Mouse (Mus musculus) ES-E14 (cell line): ENCODE measurements around the gene Pik3r6.
A peak's percentile ranks its signal among the peaks of the same experiment; 100 is the strongest.

ENCODE experiments used
- HCFC1 ChIP-seq: IDR thresholded peaks from 2 replicates; pipeline ENCODE4 v1.6.1; 2012; ENCODE audit warnings: low read length, inconsistent platforms, borderline replicate concordance; ENCODE audit not compliant: insufficient read depth
- ZC3H11A ChIP-seq: IDR thresholded peaks from 2 replicates; pipeline ENCODE4 v1.6.1; 2012; ENCODE audit warnings: low read depth, mild to moderate bottlenecking, inconsistent platforms, low read length, borderline replicate concordance

DNA sequence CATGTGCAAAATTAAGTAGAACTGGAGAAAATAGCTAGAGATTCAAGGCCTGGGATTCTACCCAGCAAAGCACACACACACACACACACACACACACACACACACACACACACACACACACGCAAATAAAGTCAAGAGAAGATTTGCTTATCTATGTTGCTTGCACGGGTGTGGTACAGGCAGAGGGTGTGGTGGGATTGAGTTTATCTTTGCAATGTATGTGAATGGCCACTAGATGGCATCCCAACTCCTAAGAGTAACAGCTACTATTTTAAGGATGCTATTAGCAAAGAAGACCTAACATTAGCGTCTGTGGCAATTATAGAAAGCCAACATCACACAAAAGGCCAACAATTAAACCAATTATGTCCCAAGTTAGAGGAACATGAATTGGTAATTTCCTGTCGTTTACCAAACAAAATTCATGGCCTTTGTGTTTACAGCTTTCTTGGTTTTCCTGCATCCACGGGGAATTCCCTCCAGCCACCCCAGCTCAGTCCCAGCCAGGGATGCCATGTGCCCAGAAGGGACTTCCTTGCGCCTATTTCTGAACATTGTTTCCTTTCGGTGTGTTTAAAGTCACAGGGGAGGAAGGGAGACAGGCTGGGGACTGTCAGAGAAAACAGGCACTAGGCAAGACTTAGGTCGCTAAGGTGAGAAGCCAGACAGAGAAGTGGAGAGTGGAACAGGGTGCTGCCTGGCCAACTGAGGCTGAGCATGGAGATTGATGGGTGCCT, 17.4 kb upstream of the Pik3r6 start:
- TF ChIP-seq HCFC1 (no peak), ZC3H11A (peak; percentile 56; the same call in 1 of the 2 replicates)
